Mouse (Mus musculus) activated CD4-positive, CD25-positive, alpha-beta regulatory T cell, adult 4 months (primary cell): ENCODE results near the gene Rnf34. TPM values are rescaled to one million over a fixed set of nuclear protein-coding genes. Genes with fewer than 3 reads are reported as not detected.

Experiments
- ATAC-seq: one replicate; pipeline ENCODE4 v1.8.0; 2017
- polyA plus RNA-seq, 2 experiments: library from polyadenylated mRNA; unstranded; fragments of 100-300 nt; shearing (Covaris generic); gene quantifications; one replicate each; pipeline ENCODE4 v1.2.1; 2017

Gene Rnf34
- polyA plus RNA-seq, 2 experiments from 2014 or later, result 18.1 to 25.7 TPM

DNA sequence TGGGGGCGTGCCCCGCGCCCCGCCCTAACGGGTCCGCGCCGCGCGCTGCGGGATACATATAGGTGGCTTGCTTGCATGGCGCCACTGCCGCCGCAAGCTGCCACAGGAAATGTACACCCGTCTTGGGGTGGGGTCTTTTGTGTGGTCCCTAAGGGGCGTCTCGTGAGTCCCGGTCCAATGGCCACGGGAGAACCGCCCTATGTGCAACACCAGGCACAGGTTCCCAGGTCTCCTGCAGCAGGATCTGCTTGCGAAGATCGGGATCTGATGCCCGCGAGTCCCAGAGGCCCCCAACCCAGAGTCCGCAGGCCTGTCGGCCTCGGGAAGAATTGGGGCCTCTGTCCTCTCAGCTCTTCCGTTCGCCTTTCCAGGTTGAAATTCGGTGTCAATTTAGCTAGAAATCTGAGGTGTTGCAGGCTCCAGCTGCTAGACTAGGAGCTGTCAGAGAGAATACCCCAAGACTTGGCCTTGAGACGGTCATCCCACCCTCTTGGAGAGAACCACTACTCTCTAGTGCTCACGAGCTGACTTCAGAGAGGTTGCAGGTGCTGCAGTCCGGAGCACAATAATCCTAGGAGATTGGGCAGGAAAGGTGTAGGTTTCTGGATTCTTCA, 50.8 kb downstream of the Rnf34 start:
- no peak for ATAC-seq

DNA sequence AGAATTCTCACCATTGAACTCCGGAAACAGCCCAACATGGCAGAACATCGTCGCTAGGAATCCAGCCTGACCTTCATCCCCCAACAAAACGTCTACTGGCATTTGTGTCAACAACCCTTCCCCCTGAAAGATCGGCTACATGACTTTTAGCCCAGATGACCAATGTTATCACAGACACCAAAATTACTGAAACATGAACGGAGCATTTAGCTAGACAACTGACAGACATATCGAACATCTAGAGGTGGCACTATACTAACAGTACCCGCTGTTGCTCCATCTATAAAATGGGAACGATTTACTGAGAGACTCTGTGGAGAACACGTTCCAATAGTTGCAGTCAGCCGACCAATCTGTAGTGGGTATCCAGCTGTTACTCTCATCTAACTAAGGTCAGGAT, 51.3 kb downstream of the Rnf34 start:
- ATAC-seq, result no peak

DNA sequence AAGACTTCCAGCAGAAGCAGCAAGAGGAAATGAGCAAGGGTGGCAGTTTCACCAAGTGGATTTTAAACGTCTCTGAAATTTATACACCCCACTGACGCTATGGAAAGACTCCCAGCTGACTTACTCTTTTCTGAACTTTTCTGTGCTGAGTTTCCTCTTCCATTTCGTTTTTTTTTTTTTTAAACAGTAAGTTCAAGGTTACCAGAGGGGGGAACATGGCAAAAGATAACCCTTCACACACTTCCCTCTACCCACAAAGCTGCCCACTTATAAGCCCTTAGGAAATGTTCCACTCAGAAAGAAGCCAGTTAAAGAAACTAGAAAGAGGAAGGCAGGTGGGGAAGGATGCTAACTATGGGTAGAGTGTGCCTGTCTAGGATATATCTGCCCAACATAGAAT, 51.8 kb downstream of the Rnf34 start:
- ATAC-seq, result no peak

DNA sequence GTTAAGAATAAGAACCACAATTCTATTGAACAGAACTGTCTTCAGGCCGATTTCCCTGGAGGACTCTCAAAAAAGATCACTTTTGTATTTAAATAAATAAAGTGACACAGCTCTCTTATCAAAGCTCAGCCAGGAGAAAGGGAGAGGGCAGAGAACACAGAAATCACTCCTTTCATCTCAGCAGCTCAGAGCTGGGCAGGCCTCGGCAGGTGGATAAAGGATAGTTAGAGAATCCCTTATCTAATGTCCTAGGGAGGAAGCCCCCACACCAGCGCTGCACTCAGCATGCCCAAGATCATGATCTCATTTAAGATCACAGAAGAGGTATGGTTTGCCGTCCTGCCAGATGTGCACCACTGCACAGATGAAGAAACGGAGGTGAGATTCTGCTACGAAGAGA, 52.4 kb downstream of the Rnf34 start:
- ATAC-seq, result no peak

DNA sequence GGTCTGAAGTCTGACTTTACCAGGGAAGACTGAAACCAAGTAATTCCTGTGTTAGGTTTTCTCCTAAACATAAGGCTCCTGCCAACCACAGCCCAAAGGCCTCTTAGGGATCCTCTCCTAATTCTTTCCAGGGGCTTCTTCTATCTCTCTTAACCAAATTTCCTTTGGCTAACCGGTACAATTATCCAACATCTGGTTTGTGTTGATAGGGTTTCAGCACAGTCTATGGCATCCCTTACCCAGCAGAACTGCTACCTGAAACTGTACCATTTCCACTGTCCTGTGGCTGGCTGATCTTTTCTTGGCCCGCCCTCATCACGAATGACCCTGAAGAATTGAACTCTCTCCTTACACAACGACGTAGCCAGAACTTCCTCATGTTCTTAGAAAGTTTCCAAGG, 53.3 kb downstream of the Rnf34 start:
- no peak for ATAC-seq

DNA sequence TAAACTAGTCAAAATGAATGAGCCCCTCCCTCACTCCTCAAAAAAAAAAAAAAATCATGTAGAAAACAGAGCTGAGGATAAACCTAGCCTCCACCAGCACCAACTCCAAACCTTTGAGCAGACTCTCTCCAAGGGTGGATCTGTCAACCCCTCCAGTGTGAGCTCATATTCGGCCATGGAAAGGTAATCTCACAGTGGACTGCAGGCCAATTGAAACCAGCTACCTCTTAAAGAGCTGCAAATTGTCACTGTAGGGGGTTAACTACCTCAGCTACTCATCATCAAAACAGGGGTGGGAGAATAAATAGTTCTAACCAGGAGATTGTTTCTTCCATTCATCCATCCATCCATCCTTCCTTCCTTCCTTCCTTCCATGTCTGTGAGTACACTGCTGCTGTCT, 57.3 kb downstream of the Rnf34 start:
- no peak for ATAC-seq

DNA sequence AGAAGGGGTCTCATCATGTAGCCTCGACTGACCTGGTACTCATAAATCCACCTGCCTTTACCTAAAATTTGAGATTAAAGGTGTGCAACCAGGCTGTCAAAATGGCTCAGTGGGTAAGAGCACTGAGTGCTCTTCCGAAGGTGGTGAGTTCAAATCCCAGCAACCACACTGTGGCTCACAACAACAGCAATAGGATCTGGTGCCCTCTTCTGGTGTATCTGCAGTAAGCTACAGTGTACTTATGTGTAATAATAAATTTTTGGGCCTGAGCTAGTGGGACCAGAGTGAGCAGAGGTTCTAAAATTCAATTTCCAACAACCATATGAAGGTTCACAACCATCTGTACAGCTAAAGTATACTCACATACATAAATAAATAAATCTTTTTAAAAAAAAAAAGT, 58.2 kb downstream of the Rnf34 start:
- no peak for ATAC-seq

DNA sequence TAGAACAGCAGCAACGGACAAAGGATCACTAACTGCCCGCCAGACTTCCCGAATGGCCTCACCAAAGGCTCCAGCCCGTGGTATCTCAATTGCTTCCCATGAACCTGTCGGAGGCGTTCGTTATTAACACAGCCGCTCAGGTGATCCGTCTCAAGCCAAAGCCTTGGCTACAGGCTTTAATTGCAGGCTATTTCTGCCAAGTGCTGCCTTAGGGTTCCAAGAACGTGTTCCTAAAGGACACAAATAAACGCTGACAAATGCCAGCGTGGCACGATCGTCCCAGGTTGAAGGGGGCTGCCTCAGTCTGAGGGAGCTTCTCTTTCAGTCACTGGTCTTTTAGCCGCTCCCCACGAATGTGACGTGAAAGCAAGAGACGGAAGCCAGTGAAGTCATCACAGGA, 59.6 kb downstream of the Rnf34 start:
- no peak for ATAC-seq

DNA sequence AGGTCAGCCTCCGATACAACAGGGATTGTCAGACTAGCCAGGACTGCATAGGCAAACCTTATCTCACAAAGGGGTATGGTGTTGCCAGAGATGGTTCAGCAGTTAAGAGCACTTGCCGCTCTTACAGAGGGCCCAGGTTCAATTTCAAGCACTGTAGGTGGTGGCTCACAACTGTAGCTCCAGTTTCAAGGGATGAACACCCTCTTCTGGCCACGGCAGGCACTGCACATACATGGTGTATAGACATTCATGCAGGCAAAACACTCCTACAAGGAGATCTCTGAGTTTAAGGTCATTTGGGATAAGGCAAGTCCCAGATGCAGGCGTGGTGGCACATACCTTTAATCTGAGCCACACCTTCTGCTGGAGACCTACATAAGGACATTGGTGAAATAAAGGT, 63.0 kb downstream of the Rnf34 start:
- no peak for ATAC-seq

DNA sequence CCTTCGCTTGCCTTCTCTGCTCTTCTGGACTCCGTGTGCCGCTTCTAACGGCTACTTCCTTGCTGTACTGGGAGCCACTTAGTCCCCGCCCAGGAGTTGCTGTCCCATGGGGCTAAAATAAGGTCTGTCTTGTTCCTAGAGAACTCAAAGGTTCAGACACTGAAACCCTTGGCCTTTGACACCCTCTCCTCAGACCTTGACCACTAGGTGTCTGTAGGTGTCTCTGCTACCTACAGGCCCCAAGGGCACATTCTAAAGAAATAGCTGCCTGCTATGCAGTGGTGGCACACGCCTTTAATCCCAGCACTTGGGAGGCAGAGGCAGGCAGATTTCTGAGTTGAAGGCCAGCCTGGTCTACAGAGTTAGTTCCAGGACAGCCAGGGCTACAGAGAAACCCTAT, 66.3 kb downstream of the Rnf34 start:
- no peak for ATAC-seq

DNA sequence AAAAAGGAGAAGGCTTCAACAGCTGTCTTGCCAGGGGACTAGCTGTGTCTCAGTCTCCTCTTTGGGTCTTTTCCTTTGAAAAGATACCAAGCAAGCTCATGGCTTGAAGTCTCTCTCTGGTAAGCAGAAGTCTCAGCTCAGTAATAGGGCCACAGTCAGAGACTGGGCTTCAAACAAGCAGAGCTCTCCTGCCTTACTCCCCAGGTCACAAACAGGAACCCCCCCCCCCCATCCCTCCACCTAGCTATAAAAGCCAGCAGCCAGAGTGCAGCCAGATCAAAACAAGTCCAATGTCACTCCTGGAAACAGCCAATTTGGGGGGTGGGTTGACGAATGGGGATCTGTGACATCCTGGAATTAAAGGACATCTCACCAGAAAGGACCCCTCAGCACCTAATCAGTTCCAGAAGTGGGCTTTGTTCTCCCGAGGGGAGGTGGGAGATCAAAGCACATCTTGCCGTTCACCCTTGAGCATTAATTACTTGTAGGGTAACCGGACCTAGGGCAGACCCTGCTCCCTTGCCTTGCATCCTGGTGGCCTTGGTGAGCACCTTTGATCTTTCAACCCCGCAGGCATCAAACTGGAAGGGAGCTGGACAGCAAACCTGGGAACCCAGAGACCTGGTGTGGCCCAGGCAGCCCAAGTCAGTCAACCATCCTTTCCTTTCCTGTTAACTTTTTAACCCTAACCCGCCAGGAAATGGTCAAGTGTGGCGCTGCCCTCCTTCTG, 68.3 kb downstream of the Rnf34 start:
- no peak for ATAC-seq

DNA sequence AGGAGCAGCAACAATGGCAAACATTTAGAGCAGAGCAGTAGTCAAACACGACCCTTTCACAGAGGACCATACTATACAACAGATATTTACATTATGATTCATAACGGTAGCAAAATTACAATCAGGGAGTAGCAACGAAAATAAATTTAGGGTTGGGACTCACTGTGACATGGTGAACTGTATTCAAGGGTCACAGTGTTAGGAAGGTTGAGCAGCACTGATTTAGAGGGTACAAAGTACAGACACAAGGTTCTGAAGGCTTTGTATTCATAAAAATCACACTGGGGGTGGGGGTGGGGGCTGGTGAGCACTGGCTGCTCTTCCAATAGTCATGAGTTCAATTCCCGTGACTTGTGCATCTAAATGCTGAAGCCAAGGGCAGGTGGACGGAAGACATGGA, 70.7 kb downstream of the Rnf34 start:
- ATAC-seq, result no peak

Other genes with a start within 250 kb of the Rnf34 start
- 1 to 10 TPM; 2.1 to 6.2 TPM for gene Ift81, start 235.5 kb upstream of the Rnf34 start, polyA plus RNA-seq
- gene P2rx7, start 206.1 kb upstream of the Rnf34 start, polyA plus RNA-seq, result 10 to 100 TPM; 62.3 to 85.8 TPM
- 10 to 100 TPM; 27.6 to 32.1 TPM for gene P2rx4, start 142.5 kb upstream of the Rnf34 start, polyA plus RNA-seq
- gene Camkk2, start 70.6 kb upstream of the Rnf34 start, polyA plus RNA-seq, result 1 to 10 TPM; 2.6 to 2.8 TPM
- gene Anapc5, start 28.7 kb upstream of the Rnf34 start, polyA plus RNA-seq, result 10 to 100 TPM; 90.8 to 92.8 TPM
- gene Kdm2b, start 139.8 kb downstream of the Rnf34 start, polyA plus RNA-seq, result 10 to 100 TPM; 28.2 to 43.2 TPM
- 1 to 10 TPM; 8.1 to 9.4 TPM for gene Orai1, start 165.0 kb downstream of the Rnf34 start, polyA plus RNA-seq
- gene Morn3, start 197.0 kb downstream of the Rnf34 start, polyA plus RNA-seq, result 1 to 10 TPM; 3.2 to 4.9 TPM
- gene Tmem120b, start 218.4 kb downstream of the Rnf34 start, polyA plus RNA-seq, result 1 to 10 TPM; 2.2 to 2.3 TPM